Mouse (Mus musculus) liver, adult 2 months (tissue): ENCODE measurements around the gene Sugt1.

Source experiments
- CTCF ChIP-seq: fragments of 200-500 bp; IDR thresholded peaks from 2 replicates; pipeline ENCODE4 v1.5.1; 2011; ENCODE audit warnings: low read depth, low read length, control low read depth
- POLR2A ChIP-seq: fragments of 200-500 bp; IDR thresholded peaks from 2 replicates; pipeline ENCODE4 v1.6.1; 2011; ENCODE audit warnings: low read length, control low read depth; ENCODE audit not compliant: insufficient read depth; ENCODE audit errors: extremely low read depth

DNA sequence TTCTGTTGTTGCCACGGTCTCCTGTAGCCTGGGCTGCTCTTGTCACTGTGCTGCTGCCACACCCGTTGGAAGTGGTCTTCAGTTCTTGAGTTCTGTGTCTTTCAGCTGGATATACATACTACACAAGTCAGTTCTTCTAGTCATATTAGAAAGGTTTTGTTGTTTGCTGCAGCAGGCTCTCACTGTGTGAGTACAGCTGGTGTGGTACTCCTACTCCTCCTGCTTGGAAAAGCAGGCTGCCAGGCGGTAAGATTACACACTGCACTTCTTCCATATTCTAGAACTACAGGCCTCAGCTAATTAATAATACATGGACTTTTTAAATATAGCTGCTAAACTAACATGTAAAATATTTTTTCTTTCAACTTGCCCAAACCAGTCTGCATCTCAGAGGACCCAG lies 19.4 kb downstream of the Sugt1 start:
- TF ChIP-seq CTCF (no peak), POLR2A (no peak)
